Mouse (Mus musculus) gastrocnemius, postnatal 36 days (tissue): ENCODE data around the gene Gm3194. TPM values are rescaled to one million over a fixed set of nuclear protein-coding genes. Genes with fewer than 3 reads are reported as not detected.
"Not testable (repeated sequence)": the region's sequence is repeated elsewhere in the genome, so short reads cannot be mapped to it uniquely, and the experiment has no call there.

Experiments
- DNase-seq, 2 experiments: peaks; one replicate each; pipeline ENCODE4 v3.0.0; 2022
- intact Hi-C: fragments of 180-260 bp; cut with DNase I; formaldehyde crosslinking; loops from one replicate; pipeline ENCODE4 v1.15.1; 2025
- long read RNA-seq, 2 experiments: library from polyadenylated mRNA; stranded (forward); transcript quantifications; one replicate each; pipeline ENCODE4 v2.0.0; 2021
- total RNA-seq, 2 experiments: library from RNA; stranded (reverse); gene quantifications; 2 replicates each; pipeline ENCODE4 v1.2.3; 2021

Gene Gm3194
- total RNA-seq = under 1 TPM in 1 of 2 experiments, not detected in 1; 0.20 TPM
- long read RNA-seq, experiment 1 = 0 reads
- long read RNA-seq, experiment 2 = 0 reads

- DNase-seq, intact Hi-C loops: not testable (repeated sequence)
These were observed at the start of gene Gm3194 for GRCm38 (mm10) chr14:5455367-5455766. Gm3194 (minus strand) TSS chr14:5455467.

GRCm38 (mm10) chr14:5501374-5501773, 46.1 kb upstream of the Gm3194 start, which contains the start of gene Gm3488:
Gm3488 (plus strand) TSS chr14:5501674.
- intact Hi-C loops, DNase-seq: not testable (repeated sequence)

GRCm38 (mm10) chr14:5483907-5484306, 28.6 kb upstream of the Gm3194 start, which contains the start of gene Gm3187:
Gm3187 (plus strand) TSS chr14:5484207.
- DNase-seq, intact Hi-C loops: not testable (repeated sequence)

GRCm38 (mm10) chr14:5477730-5478129, 22.5 kb upstream of the Gm3194 start, which contains the start of gene Gm8246:
Gm8246 (minus strand) TSS chr14:5477830.
- intact Hi-C loops, DNase-seq: not testable (repeated sequence)

- DNase-seq, intact Hi-C loops: not testable (repeated sequence)
These were observed 5.2 kb upstream of the Gm3194 start for GRCm38 (mm10) chr14:5460469-5460868.

GRCm38 (mm10) chr14:5388949-5389348, 66.3 kb downstream of the Gm3194 start, which contains the start of gene Gm3500:
Gm3500 (minus strand) TSS chr14:5389049.
- intact Hi-C loops, DNase-seq: not testable (repeated sequence)

Other genes with a start within 250 kb of the Gm3194 start
- gene Gm3526, start 194.9 kb downstream of the Gm3194 start, total RNA-seq = not detected
- not detected for gene Gm3542, start 120.5 kb downstream of the Gm3194 start, total RNA-seq
- not detected for gene Gm3500, start 66.4 kb downstream of the Gm3194 start, total RNA-seq
- gene Gm8246, start 22.4 kb upstream of the Gm3194 start, total RNA-seq = not detected
- not detected for gene Gm3187, start 28.7 kb upstream of the Gm3194 start, total RNA-seq
- gene Gm3488, start 46.2 kb upstream of the Gm3194 start, total RNA-seq = under 1 TPM in 1 of 2 experiments, not detected in 1; 0.26 TPM
- not detected for gene Gm3532, start 83.0 kb upstream of the Gm3194 start, total RNA-seq
- gene Gm8265, start 177.6 kb upstream of the Gm3194 start, total RNA-seq = not detected
- not detected for gene Gm9603, start 232.0 kb upstream of the Gm3194 start, total RNA-seq